ENCODE assay signal across 42 mouse cellular contexts in the genomic region with DNA sequence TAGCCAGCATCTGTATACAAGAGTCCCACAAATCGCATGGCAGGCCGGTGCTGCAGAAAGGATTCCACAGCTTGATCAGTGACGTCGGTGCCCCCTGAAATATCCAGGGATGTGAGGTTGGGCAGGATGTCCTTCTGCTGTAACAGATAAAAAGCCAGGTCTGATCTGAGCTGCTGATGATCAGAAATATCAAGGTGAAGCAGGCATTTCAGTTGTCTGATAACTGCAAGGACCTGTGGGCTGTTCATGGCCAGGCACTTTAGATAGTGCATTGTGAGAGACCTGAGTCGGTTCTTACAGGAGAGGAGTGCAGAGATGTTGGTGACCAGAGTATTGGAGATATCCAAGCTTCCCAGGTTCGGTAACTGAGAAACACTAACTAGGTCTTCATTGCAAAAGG. TPM values are rescaled to one million over a fixed set of nuclear protein-coding genes. Genes with fewer than 3 reads are reported as not detected.
"Had no signal": no experiment of that assay in that cellular context is flagged by ENCODE, and none has a peak within 500 bp of the region (broad histone marks: within the 10 kb centered on the region; RNA-seq: fewer than 3 reads in every experiment).

No protein-coding gene starts in this region.

- H3K27ac ChIP-seq: heart, embryonic 10.5 days; heart, embryonic 13.5 days; heart, embryonic 15.5 days; hindbrain, embryonic 10.5 days; hindbrain, embryonic 12.5 days; hindbrain, embryonic 13.5 days; hindbrain, embryonic 14.5 days; hindbrain, embryonic 15.5 days; hindbrain, postnatal 0 days; intestine, embryonic 15.5 days; kidney, embryonic 15.5 days; kidney, postnatal 0 days; layer of hippocampus, adult 2 months; left cerebral cortex, adult 2 months had no signal

- H3K9ac ChIP-seq: heart, embryonic 12.5 days; heart, embryonic 13.5 days; heart, embryonic 15.5 days; hindbrain, embryonic 12.5 days; hindbrain, embryonic 13.5 days; hindbrain, embryonic 14.5 days; hindbrain, embryonic 15.5 days; intestine, embryonic 15.5 days; kidney, embryonic 15.5 days had no signal

- H3K4me1 ChIP-seq: heart, embryonic 10.5 days; heart, embryonic 12.5 days; heart, embryonic 13.5 days; heart, embryonic 15.5 days; hindbrain, embryonic 10.5 days; hindbrain, embryonic 12.5 days; hindbrain, embryonic 13.5 days; hindbrain, embryonic 15.5 days; intestine, embryonic 15.5 days had no signal

- H3K27me3 ChIP-seq: heart, embryonic 12.5 days; heart, embryonic 13.5 days; heart, embryonic 15.5 days; hindbrain, embryonic 12.5 days; hindbrain, embryonic 13.5 days; hindbrain, embryonic 15.5 days; intestine, embryonic 15.5 days; kidney, embryonic 15.5 days had no signal

- DNase-seq: heart, postnatal 10 days; heart, postnatal 14 days; heart, postnatal 36 days; heart, postnatal 4 days; kidney, adult 11 months; kidney, adult 18-20 months; kidney, adult 2 months; kidney, adult 8-10 months; kidney, adult 9 months; kidney, postnatal 10 days; kidney, postnatal 14 days; kidney, postnatal 25 days; kidney, postnatal 36 days; kidney, postnatal 4 days; layer of hippocampus, adult 9-11 months; layer of hippocampus, postnatal 36 days had no signal

- H3K9me3 ChIP-seq: heart, embryonic 10.5 days; heart, embryonic 12.5 days; heart, embryonic 13.5 days; heart, embryonic 15.5 days; hindbrain, embryonic 10.5 days; hindbrain, embryonic 12.5 days; hindbrain, embryonic 13.5 days; hindbrain, embryonic 15.5 days; intestine, embryonic 15.5 days; kidney, embryonic 15.5 days had no signal

- H3K36me3 ChIP-seq: heart, embryonic 10.5 days; heart, embryonic 12.5 days; heart, embryonic 13.5 days; heart, embryonic 15.5 days; hindbrain, embryonic 10.5 days; hindbrain, embryonic 12.5 days; hindbrain, embryonic 13.5 days; hindbrain, embryonic 15.5 days; intestine, embryonic 15.5 days; kidney, embryonic 15.5 days had no signal

- H3K4me3 ChIP-seq: heart, embryonic 10.5 days; heart, embryonic 12.5 days; heart, embryonic 13.5 days; heart, embryonic 15.5 days; hindbrain, embryonic 10.5 days; hindbrain, embryonic 12.5 days; hindbrain, embryonic 13.5 days; hindbrain, embryonic 15.5 days; intestine, embryonic 15.5 days; kidney, embryonic 15.5 days; layer of hippocampus, adult 2 months; left cerebral cortex, adult 2 months had no signal

RNA-seq across cellular contexts. Expression of gene Zyg11a, which starts 13.2 kb away (rescaled TPM):
- total RNA-seq: heart, postnatal 10 days; heart, postnatal 25 days; heart, postnatal 4 days; hematopoietic stem cell, adult 5-6 weeks; layer of hippocampus, adult 18-20 months; layer of hippocampus, adult 2 months; layer of hippocampus, adult 8-10 months; layer of hippocampus, postnatal 14 days; layer of hippocampus, postnatal 25 days; layer of hippocampus, postnatal 36 days; left cerebral cortex, adult 18-20 months; left cerebral cortex, adult 2 months had no signal
- polyA plus RNA-seq: heart, embryonic 10.5 days; heart, embryonic 11.5 days; heart, embryonic 12.5 days; heart, embryonic 14.5 days; heart, postnatal 0 days; hindbrain, embryonic 12.5 days; hindbrain, embryonic 13.5 days; hindbrain, embryonic 14.5 days; hindbrain, postnatal 0 days; inflammation-experienced regulatory T-cells, adult 6 months had no signal
